Comparison of ENCODE assay signal across 27 mouse cellular contexts in genomic region chr10:61324717-61325116, GRCm38 (mm10). TPM values are rescaled to one million over a fixed set of nuclear protein-coding genes. Genes with fewer than 3 reads are reported as not detected.
A peak's percentile ranks its signal among the peaks of the same experiment; 100 is the strongest.
DNase-seq lines count a peak whose midpoint lies in the region; ATAC-seq lines count a peak whose summit lies in the region.
"Had no signal": no experiment of that assay in that cellular context is flagged by ENCODE, and none has a peak within 500 bp of the region (broad histone marks: within the 10 kb centered on the region; RNA-seq: fewer than 3 reads in every experiment).

No protein-coding gene starts in this region.

- DNase-seq in heart, adult 18-20 months, result peak; percentile 69 to 73
- DNase-seq in urinary bladder, postnatal 25 days (ENCODE audit: low spot score), result peak; percentile 15
- no peak for DNase-seq in urinary bladder, adult 18-20 months (ENCODE audit: low spot score in 2 of 2)
- DNase-seq in lung, postnatal 10 days, result peak; percentile 54
- DNase-seq in left cerebral cortex, postnatal 10 days (ENCODE audit: extremely low spot score in 1 of 2, low spot score in 2 of 2), result no peak
- no peak for DNase-seq in forebrain, embryonic 10.5 days (ENCODE audit: extremely low spot score, low spot score)
- DNase-seq: adrenal gland, postnatal 25 days; B cell, adult 2 months; cerebellum, adult 11 months; cerebellum, postnatal 14 days; kidney, adult 8-10 months; kidney, postnatal 25 days; liver, embryonic 13.5 days; right cerebral cortex, postnatal 25 days; thymus, postnatal 36 days had no signal

- WGBS in heart, embryonic 11.5 days (ENCODE audit: insufficient replicate concordance), result 74% methylated on average over 8 of the region's 8 CpGs
- WGBS in forebrain, embryonic 10.5 days, result 80% methylated on average over 8 of the region's 8 CpGs

- no peaks in the 10 kb centered on the region for H3K27me3 ChIP-seq in heart, embryonic 11.5 days (ENCODE audit: control insufficient read depth, insufficient read depth, low read length)
- no peaks in the 10 kb centered on the region for H3K27me3 ChIP-seq in forebrain, embryonic 10.5 days (ENCODE audit: poor library complexity, severe bottlenecking)
- H3K27me3 ChIP-seq: embryonic facial prominence, embryonic 15.5 days; heart, embryonic 15.5 days; hindbrain, embryonic 13.5 days; liver, embryonic 13.5 days; lung, embryonic 15.5 days had no signal

- no peaks in the 10 kb centered on the region; the same call in 1 of the 2 replicates for H3K36me3 ChIP-seq in heart, embryonic 11.5 days (ENCODE audit: control insufficient read depth, insufficient read depth, low read length)
- peaks cover 44% of the 10 kb centered on the region for H3K36me3 ChIP-seq in forebrain, embryonic 10.5 days (replicated peaks)

- H3K4me3 ChIP-seq in heart, embryonic 11.5 days (ENCODE audit: low read depth, low read length), result no peak overlapping the region
- H3K4me3 ChIP-seq in forebrain, embryonic 10.5 days, result no peak overlapping the region
- H3K4me3 ChIP-seq: embryonic facial prominence, embryonic 15.5 days; heart, embryonic 15.5 days; hindbrain, embryonic 13.5 days; liver, embryonic 13.5 days; lung, embryonic 15.5 days had no signal

- H3K4me2 ChIP-seq in heart, embryonic 11.5 days, result no peak overlapping the region
- H3K4me2 ChIP-seq: embryonic facial prominence, embryonic 15.5 days; heart, embryonic 15.5 days; hindbrain, embryonic 13.5 days; liver, embryonic 13.5 days; lung, embryonic 15.5 days had no signal

- H3K9ac ChIP-seq in heart, embryonic 11.5 days (ENCODE audit: low read depth, low read length), result no peak overlapping the region
- H3K9ac ChIP-seq: embryonic facial prominence, embryonic 15.5 days; heart, embryonic 15.5 days; hindbrain, embryonic 13.5 days; liver, embryonic 13.5 days; lung, embryonic 15.5 days had no signal

- H3K9me3 ChIP-seq in heart, embryonic 11.5 days (replicated peaks; ENCODE audit: control insufficient read depth, low read length), result no peaks in the 10 kb centered on the region
- H3K9me3 ChIP-seq in forebrain, embryonic 10.5 days, result no peaks in the 10 kb centered on the region
- H3K9me3 ChIP-seq: embryonic facial prominence, embryonic 15.5 days; heart, embryonic 15.5 days; liver, embryonic 13.5 days; lung, embryonic 15.5 days had no signal

- H3K4me1 ChIP-seq in heart, embryonic 11.5 days (ENCODE audit: control insufficient read depth, insufficient read depth, low read length), result peaks cover 22% of the 10 kb centered on the region
- peaks cover 32% of the 10 kb centered on the region for H3K4me1 ChIP-seq in forebrain, embryonic 10.5 days
- H3K4me1 ChIP-seq: liver, embryonic 13.5 days; lung, embryonic 15.5 days had no signal

- ATAC-seq in heart, embryonic 11.5 days (replicated peaks; ENCODE audit: insufficient number of reproducible peaks, low FRiP score, low TSS enrichment), result no peak
- ATAC-seq: inflammation-experienced regulatory T-cells, adult 6 months had no signal

- intact Hi-C loops in left cerebral cortex, postnatal 10 days (cut with DNase I), result no loop called here

- no peak overlapping the region for H3K27ac ChIP-seq in heart, embryonic 11.5 days (ENCODE audit: low read depth, low read length)
- no peak overlapping the region for H3K27ac ChIP-seq in forebrain, embryonic 10.5 days
- H3K27ac ChIP-seq: embryonic facial prominence, embryonic 15.5 days; heart, embryonic 15.5 days; hindbrain, embryonic 13.5 days; liver, embryonic 13.5 days; lung, embryonic 15.5 days had no signal

RNA-seq across cellular contexts. Expression of gene Prf1, which starts 27.1 kb away (rescaled TPM):
- under 1 TPM; 0.40 to 0.59 TPM for total RNA-seq in heart, adult 18-20 months (2021)
- 0.10 TPM in 1 of 2 replicates, not detected in the other for polyA plus RNA-seq in heart, embryonic 11.5 days (2014; fragmentation: Nextera tagmentation; extraction: Ambion mirVana)
- total RNA-seq in left cerebral cortex, postnatal 10 days (2021), result not detected
- not detected in 2 replicates for polyA plus RNA-seq in forebrain, embryonic 10.5 days (2016; fragmentation: Nextera tagmentation; extraction: Ambion mirVana)
- total RNA-seq: gastrocnemius, postnatal 36 days; layer of hippocampus, adult 8-10 months; midbrain, postnatal 0 days had no signal
- polyA plus RNA-seq: embryonic facial prominence, embryonic 15.5 days; forebrain, embryonic 11.5 days; limb, embryonic 11.5 days; liver, embryonic 13.5 days; lung, embryonic 15.5 days; midbrain, postnatal 0 days had no signal

RNA-seq across cellular contexts. Expression of gene Adamts14, which starts 51.5 kb away (rescaled TPM):
- 1 to 10 TPM in 1 of 2 experiments, under 1 TPM in 1; 0.79 to 1.0 TPM for total RNA-seq in heart, adult 18-20 months (2021)
- polyA plus RNA-seq in heart, embryonic 11.5 days (2014; fragmentation: Nextera tagmentation; extraction: Ambion mirVana), result 0.59 and 0.64 TPM in 2 replicates
- under 1 TPM; 0.73 to 0.75 TPM for total RNA-seq in left cerebral cortex, postnatal 10 days (2021)
- polyA plus RNA-seq in forebrain, embryonic 10.5 days (2016; fragmentation: Nextera tagmentation; extraction: Ambion mirVana), result 0.27 and 0.30 TPM in 2 replicates
- polyA plus RNA-seq: inflammation-experienced regulatory T-cells, adult 6 months had no signal

RNA-seq across cellular contexts. Expression of gene Pald1, which starts 58.6 kb away (rescaled TPM):
- total RNA-seq in heart, adult 18-20 months (2021), result 10 to 100 TPM; 16.0 to 16.2 TPM
- 17.5 and 22.5 TPM in 2 replicates for polyA plus RNA-seq in heart, embryonic 11.5 days (2014; fragmentation: Nextera tagmentation; extraction: Ambion mirVana)
- total RNA-seq in left cerebral cortex, postnatal 10 days (2021), result 10 to 100 TPM; 17.6 to 18.8 TPM
- 36.0 and 36.2 TPM in 2 replicates for polyA plus RNA-seq in forebrain, embryonic 10.5 days (2016; fragmentation: Nextera tagmentation; extraction: Ambion mirVana)
- total RNA-seq: megakaryocyte-erythroid progenitor cell, adult 5-6 weeks had no signal

Comparison
In these comparisons a context has a peak if more than half of its experiments do, and no peak if none do; other contexts are left out.
1. DNase-seq: peak in heart, adult 18-20 months (2 of 2), urinary bladder, postnatal 25 days (single experiment) and lung, postnatal 10 days (single experiment); none in urinary bladder, adult 18-20 months (0 of 2), left cerebral cortex, postnatal 10 days (0 of 2) and forebrain, embryonic 10.5 days (single experiment).